Mouse (Mus musculus): ENCODE measurements around the gene 4931428L18Rik. TPM values are rescaled to one million over a fixed set of nuclear protein-coding genes. Genes with fewer than 3 reads are reported as not detected.

The 4931428L18Rik gene
- polyA plus RNA-seq, 1 experiment from 2014 or later, result not detected

DNA sequence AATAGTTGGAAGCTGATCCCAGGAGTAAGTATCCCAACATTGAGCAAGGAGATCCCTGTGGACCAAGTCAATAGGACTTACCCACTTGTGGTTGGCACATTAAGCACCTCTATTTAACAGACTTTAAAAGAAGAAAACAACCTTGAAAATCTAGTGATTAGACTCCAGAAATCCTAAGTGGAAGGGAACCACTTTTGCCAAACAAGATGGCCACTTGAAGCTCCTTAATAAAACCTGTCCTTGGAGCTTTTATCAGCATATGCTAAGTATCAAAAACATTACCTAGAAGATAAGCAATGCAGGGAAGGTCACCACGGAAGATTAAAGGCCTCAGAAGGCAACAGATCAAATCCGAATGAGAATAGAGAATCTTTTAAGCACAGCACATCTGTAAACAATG, 270.7 kb downstream of the 4931428L18Rik start:
- no peak overlapping the region for H3K9ac ChIP-seq (replicated peaks)
- no peak overlapping the region for H3K4me3 ChIP-seq (replicated peaks)
- no peaks in the 10 kb centered on the region for H3K36me3 ChIP-seq
- WGBS, result 83% methylated on average over 2 of the region's 2 CpGs
- ATAC-seq (ENCODE audit: insufficient number of reproducible peaks, insufficient read depth, low FRiP score, low TSS enrichment, low read depth), result no peak
- H3K27me3 ChIP-seq, result no peaks in the 10 kb centered on the region
- peaks cover 15% of the 10 kb centered on the region for H3K4me1 ChIP-seq (replicated peaks)
- no peaks in the 10 kb centered on the region for H3K9me3 ChIP-seq
- H3K27ac ChIP-seq, result no peak overlapping the region
- H3K4me2 ChIP-seq, result no peak overlapping the region

- Histone ChIP-seq H3K27ac (peak overlapping the region; percentile 100), H3K4me1 (replicated peaks) (peaks cover 18% of the 10 kb centered on the region), H3K9ac (replicated peaks) (peak overlapping the region; percentile 99), H3K36me3 (peaks cover 3% of the 10 kb centered on the region; the same call in 1 of the 2 replicates), H3K4me3 (replicated peaks) (peak overlapping the region; percentile 88), H3K27me3 (no peaks in the 10 kb centered on the region), H3K9me3 (no peaks in the 10 kb centered on the region), H3K4me2 (peak overlapping the region; percentile 56)
- 31% methylated on average over 5 of the region's 5 CpGs for WGBS
- ATAC-seq (ENCODE audit: insufficient number of reproducible peaks, insufficient read depth, low FRiP score, low TSS enrichment, low read depth), result no peak
Measured at GRCm38 (mm10) chr1:30950456-30950835, 272.0 kb downstream of the 4931428L18Rik start.

GRCm38 (mm10) chr1:30949710-30950455, 272.6 kb downstream of the 4931428L18Rik start:
- ATAC-seq (ENCODE audit: insufficient number of reproducible peaks, insufficient read depth, low FRiP score, low TSS enrichment, low read depth), result peak; percentile 98
- Histone ChIP-seq H3K27ac (peak overlapping the region; percentile 100), H3K4me1 (replicated peaks) (peaks cover 18% of the 10 kb centered on the region), H3K4me2 (peak overlapping the region; percentile 56), H3K27me3 (no peaks in the 10 kb centered on the region), H3K36me3 (peaks cover 7% of the 10 kb centered on the region), H3K9me3 (no peaks in the 10 kb centered on the region), H3K9ac (replicated peaks) (peak overlapping the region; percentile 99), H3K4me3 (replicated peaks) (peak overlapping the region; percentile 88)
- WGBS, result under 1% methylated on average over 65 of the region's 66 CpGs

DNA sequence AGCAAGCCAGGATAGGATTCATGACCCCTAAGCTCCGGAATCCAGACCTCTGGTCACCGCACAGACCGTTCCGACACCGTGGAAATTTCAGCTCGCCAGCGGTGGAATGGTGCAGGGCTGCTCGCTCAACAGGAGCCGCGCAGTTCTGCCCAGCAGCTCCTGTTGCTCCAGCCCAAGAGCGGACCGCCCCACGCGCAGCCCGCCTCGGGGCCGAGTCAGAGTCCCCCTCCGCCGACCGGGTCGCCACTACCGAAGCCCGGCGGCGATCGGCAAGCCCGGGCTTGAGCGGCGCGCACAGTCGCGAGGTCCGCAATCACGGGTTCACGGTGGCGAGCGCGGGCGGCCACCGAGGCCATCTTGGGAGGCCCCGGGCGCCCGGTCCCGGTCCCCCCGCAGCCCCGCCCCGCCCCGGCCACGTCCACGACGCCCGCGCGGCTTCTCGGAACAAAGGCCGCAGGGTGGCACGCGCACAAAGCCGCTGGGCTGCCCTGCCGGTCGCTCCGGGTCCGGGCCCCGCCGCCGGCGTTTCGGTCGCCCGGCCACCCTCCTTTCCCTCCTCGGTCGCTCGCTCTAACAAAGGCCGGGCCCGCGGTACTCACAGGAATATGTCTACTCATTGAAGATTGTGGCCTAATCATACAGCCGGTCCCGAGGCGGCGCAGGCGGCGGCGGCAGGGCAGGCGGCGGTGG, 273.4 kb downstream of the 4931428L18Rik start:
- Histone ChIP-seq H3K27me3 (no peaks in the 10 kb centered on the region), H3K4me2 (peak overlapping the region; percentile 56), H3K9me3 (no peaks in the 10 kb centered on the region), H3K4me1 (replicated peaks) (peaks cover 18% of the 10 kb centered on the region), H3K36me3 (peaks cover 15% of the 10 kb centered on the region), H3K27ac (peak overlapping the region; percentile 100), H3K9ac (replicated peaks) (peak overlapping the region; percentile 99), H3K4me3 (replicated peaks) (peak overlapping the region; percentile 88)
- peak; percentile 60 for ATAC-seq (ENCODE audit: insufficient number of reproducible peaks, insufficient read depth, low FRiP score, low TSS enrichment, low read depth)
- under 1% methylated on average over 68 of the region's 85 CpGs for WGBS

- peak overlapping the region; percentile 100 for H3K27ac ChIP-seq
- H3K9me3 ChIP-seq, result no peaks in the 10 kb centered on the region
- H3K4me1 ChIP-seq (replicated peaks), result peaks cover 18% of the 10 kb centered on the region
- peak overlapping the region; percentile 88 for H3K4me3 ChIP-seq (replicated peaks)
- WGBS, result under 1% methylated on average over 16 of the region's 16 CpGs
- ATAC-seq (ENCODE audit: insufficient number of reproducible peaks, insufficient read depth, low FRiP score, low TSS enrichment, low read depth), result no peak
- H3K9ac ChIP-seq (replicated peaks), result peak overlapping the region; percentile 99
- H3K4me2 ChIP-seq, result peak overlapping the region; percentile 56
- H3K36me3 ChIP-seq, result peaks cover 22% of the 10 kb centered on the region
- no peaks in the 10 kb centered on the region for H3K27me3 ChIP-seq
Measured at GRCm38 (mm10) chr1:30948361-30948949, 274.0 kb downstream of the 4931428L18Rik start.

Other genes with a start within 250 kb of the 4931428L18Rik start
- not detected in 2 replicates for gene AC153137.1, start 244.7 kb downstream of the 4931428L18Rik start, polyA plus RNA-seq (2016; fragmentation: Nextera tagmentation; extraction: Ambion mirVana)
- not detected in 2 replicates for gene Lgsn, start 46.3 kb downstream of the 4931428L18Rik start, polyA plus RNA-seq (2016; fragmentation: Nextera tagmentation; extraction: Ambion mirVana)
- gene Pih1d3, start 154 bp upstream of the 4931428L18Rik start, polyA plus RNA-seq (2016; fragmentation: Nextera tagmentation; extraction: Ambion mirVana), result not detected in 2 replicates